8 mouse cellular contexts compared by ENCODE assay signal in the genomic region with DNA sequence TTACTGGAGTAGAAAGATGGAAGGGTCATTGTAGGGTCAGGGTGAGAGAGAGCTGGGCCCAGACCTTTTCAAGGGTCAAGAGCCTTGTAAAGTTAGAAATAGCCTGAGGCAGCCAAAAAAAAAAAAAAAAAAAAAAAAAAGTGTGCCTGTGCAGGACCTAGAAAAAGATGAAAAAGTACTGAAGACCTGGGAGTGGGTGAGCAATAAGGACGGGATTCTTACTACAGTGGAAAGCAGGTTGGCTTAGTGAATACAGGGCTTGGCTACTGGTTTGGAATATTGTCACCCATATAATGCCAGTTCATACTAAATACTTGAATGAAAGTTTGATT. TPM values are rescaled to one million over a fixed set of nuclear protein-coding genes. Genes with fewer than 3 reads are reported as not detected.
A peak's percentile ranks its signal among the peaks of the same experiment; 100 is the strongest.
DNase-seq lines count a peak whose midpoint lies in the region; ATAC-seq and TF ChIP-seq lines count a peak whose summit lies in the region.

No protein-coding gene starts in this region.

- ATAC-seq in heart, embryonic 16.5 days (replicated peaks; ENCODE audit: extremely low read depth, insufficient read depth, low FRiP score) = no peak
- ATAC-seq in hindbrain, embryonic 15.5 days (ENCODE audit: low FRiP score, low read depth) = no peak
- ATAC-seq in midbrain, embryonic 13.5 days = peak; percentile 48
- ATAC-seq in granulocyte monocyte progenitor cell, adult 5-6 weeks (replicated peaks; ENCODE audit: poor library complexity, severe bottlenecking) = no peak; the same call in 1 of the 2 replicates

- peaks cover 9% of the 10 kb centered on the region for H3K4me1 ChIP-seq in heart, embryonic 16.5 days (ENCODE audit: control insufficient read depth, insufficient read depth, low read length)
- H3K4me1 ChIP-seq in bone marrow macrophage, adult 2 months (ENCODE audit: control insufficient read depth, insufficient read depth, low read length) = peaks cover 27% of the 10 kb centered on the region
- peaks cover 14% of the 10 kb centered on the region for H3K4me1 ChIP-seq in hindbrain, embryonic 15.5 days (replicated peaks)
- peaks cover 19% of the 10 kb centered on the region for H3K4me1 ChIP-seq in midbrain, embryonic 13.5 days (replicated peaks)

- H3K4me2 ChIP-seq in heart, embryonic 16.5 days (ENCODE audit: low read depth, low read length) = peak overlapping the region; percentile 85
- H3K4me2 ChIP-seq in hindbrain, embryonic 15.5 days = peak overlapping the region; percentile 86
- peak overlapping the region; percentile 98 for H3K4me2 ChIP-seq in midbrain, embryonic 13.5 days (replicated peaks)

- H3K4me3 ChIP-seq in heart, embryonic 16.5 days (ENCODE audit: low read length) = peak overlapping the region; percentile 99
- H3K4me3 ChIP-seq in bone marrow macrophage, adult 2 months (ENCODE audit: insufficient read depth, low read length) = peak overlapping the region; percentile 99; the same call in 1 of the 2 replicates
- H3K4me3 ChIP-seq in hindbrain, embryonic 15.5 days = peak overlapping the region; percentile 91
- H3K4me3 ChIP-seq in midbrain, embryonic 13.5 days (replicated peaks) = peak overlapping the region; percentile 99

- no peak for DNase-seq in heart, adult 8-10 months (ENCODE audit: low spot score)
- DNase-seq in ovary, adult 18-20 months (ENCODE audit: low spot score) = no peak
- no peak for DNase-seq in right cerebral cortex, postnatal 14 days

- TF ChIP-seq CTCF in bone marrow macrophage, adult 2 months (IDR thresholded peaks at IDR 0.05; ENCODE audit: low read depth, low read length) = no peak

- WGBS in heart, embryonic 16.5 days = 72% methylated on average over 1 of the region's 1 CpGs
- WGBS in hindbrain, embryonic 15.5 days = 93% methylated on average over 1 of the region's 1 CpGs
- 85% methylated on average over 1 of the region's 1 CpGs for WGBS in midbrain, embryonic 13.5 days

- H3K27me3 ChIP-seq in heart, embryonic 16.5 days (ENCODE audit: control insufficient read depth, insufficient read depth, low read length) = no peaks in the 10 kb centered on the region
- H3K27me3 ChIP-seq in hindbrain, embryonic 15.5 days = no peaks in the 10 kb centered on the region
- H3K27me3 ChIP-seq in midbrain, embryonic 13.5 days = no peaks in the 10 kb centered on the region

- H3K9me3 ChIP-seq in heart, embryonic 16.5 days (replicated peaks; ENCODE audit: control insufficient read depth, low read length) = no peaks in the 10 kb centered on the region
- H3K9me3 ChIP-seq in hindbrain, embryonic 15.5 days = no peaks in the 10 kb centered on the region
- H3K9me3 ChIP-seq in midbrain, embryonic 13.5 days = no peaks in the 10 kb centered on the region

- no peak for TF ChIP-seq POLR2A in bone marrow macrophage, adult 2 months (IDR thresholded peaks at IDR 0.05; ENCODE audit: borderline replicate concordance, low read depth, low read length)

- peaks cover 8% of the 10 kb centered on the region for H3K36me3 ChIP-seq in heart, embryonic 16.5 days (ENCODE audit: control insufficient read depth, insufficient read depth)
- H3K36me3 ChIP-seq in hindbrain, embryonic 15.5 days = peaks cover 13% of the 10 kb centered on the region
- H3K36me3 ChIP-seq in midbrain, embryonic 13.5 days = peaks cover 17% of the 10 kb centered on the region

- H3K27ac ChIP-seq in heart, embryonic 16.5 days (ENCODE audit: low read length) = peak overlapping the region; percentile 85
- H3K27ac ChIP-seq in bone marrow macrophage, adult 2 months (ENCODE audit: insufficient read depth, low read depth, low read length) = no peak overlapping the region
- 0 out of 2 replicates have a peak overlapping the region, but pooled peaks have one; percentile 48 for H3K27ac ChIP-seq in hindbrain, embryonic 15.5 days (replicated peaks)
- H3K27ac ChIP-seq in midbrain, embryonic 13.5 days = no peak overlapping the region

- peak overlapping the region; percentile 99 for H3K9ac ChIP-seq in heart, embryonic 16.5 days (ENCODE audit: low read length)
- H3K9ac ChIP-seq in hindbrain, embryonic 15.5 days = peak overlapping the region; percentile 97
- no peak overlapping the region; the same call in 1 of the 2 replicates for H3K9ac ChIP-seq in midbrain, embryonic 13.5 days (replicated peaks)

RNA-seq across cellular contexts. Expression of gene Atxn1l, which starts 0.5 kb away (rescaled TPM):
- 4.9 TPM in 2 replicates for polyA plus RNA-seq in heart, embryonic 16.5 days (2015; fragmentation: Nextera tagmentation; extraction: Ambion mirVana)
- total RNA-seq in heart, adult 8-10 months (2022) = 10 to 100 TPM; 17.9 to 21.0 (median 20.1) TPM
- 21.0 and 21.2 TPM in 2 replicates for polyA plus RNA-seq in bone marrow macrophage, adult 2 months (2012; ENCODE audit: insufficient read depth, insufficient read length, missing spikeins)
- polyA plus RNA-seq in hindbrain, embryonic 15.5 days (2015; fragmentation: Nextera tagmentation; extraction: Ambion mirVana) = 3.8 and 4.1 TPM in 2 replicates
- polyA plus RNA-seq in midbrain, embryonic 13.5 days (2015; fragmentation: Nextera tagmentation; extraction: Ambion mirVana) = 3.7 and 4.4 TPM in 2 replicates
- total RNA-seq in granulocyte monocyte progenitor cell, adult 5-6 weeks (2014; fragmentation: Nextera tagmentation) = 12.4 and 16.8 TPM in 2 replicates
- total RNA-seq in granulocyte monocyte progenitor cell, adult 5-6 weeks (2017) = 13.5 and 18.4 TPM in 2 replicates

RNA-seq across cellular contexts. Expression of gene Zfp821, which starts 32.7 kb away (rescaled TPM):
- polyA plus RNA-seq in heart, embryonic 16.5 days (2015; fragmentation: Nextera tagmentation; extraction: Ambion mirVana) = 17.1 and 18.5 TPM in 2 replicates
- 1 to 10 TPM; 4.8 to 7.4 (median 6.3) TPM for total RNA-seq in heart, adult 8-10 months (2022)
- 7.7 and 11.6 TPM in 2 replicates for polyA plus RNA-seq in bone marrow macrophage, adult 2 months (2012; ENCODE audit: insufficient read depth, insufficient read length, missing spikeins)
- polyA plus RNA-seq in hindbrain, embryonic 15.5 days (2015; fragmentation: Nextera tagmentation; extraction: Ambion mirVana) = 69.5 and 71.3 TPM in 2 replicates
- polyA plus RNA-seq in midbrain, embryonic 13.5 days (2015; fragmentation: Nextera tagmentation; extraction: Ambion mirVana) = 80.2 and 85.4 TPM in 2 replicates
- 4.7 and 5.6 TPM in 2 replicates for total RNA-seq in granulocyte monocyte progenitor cell, adult 5-6 weeks (2014; fragmentation: Nextera tagmentation)
- total RNA-seq in granulocyte monocyte progenitor cell, adult 5-6 weeks (2017) = 6.9 and 9.7 TPM in 2 replicates

RNA-seq across cellular contexts. Expression of gene Ap1g1, which starts 40.3 kb away (rescaled TPM):
- polyA plus RNA-seq in heart, embryonic 16.5 days (2015; fragmentation: Nextera tagmentation; extraction: Ambion mirVana) = 26.1 and 30.0 TPM in 2 replicates
- total RNA-seq in heart, adult 8-10 months (2022) = 10 to 100 TPM; 30.2 to 37.5 (median 35.7) TPM
- 80.9 and 91.2 TPM in 2 replicates for polyA plus RNA-seq in bone marrow macrophage, adult 2 months (2012; ENCODE audit: insufficient read depth, insufficient read length, missing spikeins)
- 46.8 and 50.4 TPM in 2 replicates for polyA plus RNA-seq in hindbrain, embryonic 15.5 days (2015; fragmentation: Nextera tagmentation; extraction: Ambion mirVana)
- 53.7 and 55.0 TPM in 2 replicates for polyA plus RNA-seq in midbrain, embryonic 13.5 days (2015; fragmentation: Nextera tagmentation; extraction: Ambion mirVana)
- total RNA-seq in granulocyte monocyte progenitor cell, adult 5-6 weeks (2014; fragmentation: Nextera tagmentation) = 85.2 and 89.6 TPM in 2 replicates
- total RNA-seq in granulocyte monocyte progenitor cell, adult 5-6 weeks (2017) = 68.4 and 88.4 TPM in 2 replicates

RNA-seq across cellular contexts. Expression of gene Ist1, which starts 45.0 kb away (rescaled TPM):
- 95.4 and 98.4 TPM in 2 replicates for polyA plus RNA-seq in heart, embryonic 16.5 days (2015; fragmentation: Nextera tagmentation; extraction: Ambion mirVana)
- total RNA-seq in heart, adult 8-10 months (2022) = 10 to 100 TPM; 33.9 to 41.2 (median 36.1) TPM
- polyA plus RNA-seq in bone marrow macrophage, adult 2 months (2012; ENCODE audit: insufficient read depth, insufficient read length, missing spikeins) = 74.0 and 80.9 TPM in 2 replicates
- polyA plus RNA-seq in hindbrain, embryonic 15.5 days (2015; fragmentation: Nextera tagmentation; extraction: Ambion mirVana) = 145 and 148 TPM in 2 replicates
- polyA plus RNA-seq in midbrain, embryonic 13.5 days (2015; fragmentation: Nextera tagmentation; extraction: Ambion mirVana) = 182 and 184 TPM in 2 replicates
- 69.5 and 83.8 TPM in 2 replicates for total RNA-seq in granulocyte monocyte progenitor cell, adult 5-6 weeks (2014; fragmentation: Nextera tagmentation)
- 76.9 and 82.2 TPM in 2 replicates for total RNA-seq in granulocyte monocyte progenitor cell, adult 5-6 weeks (2017)

Comparison
In these comparisons a context has a peak if more than half of its experiments do, and no peak if none do; other contexts are left out.
1. H3K27ac ChIP-seq: peak in heart, embryonic 16.5 days (single experiment) and hindbrain, embryonic 15.5 days (single experiment); none in bone marrow macrophage, adult 2 months (single experiment) and midbrain, embryonic 13.5 days (single experiment).
2. Peak in every context shown above with its lines, with median percentiles within 50 percentile points of each other: H3K4me2 ChIP-seq and H3K4me3 ChIP-seq.